Mouse (Mus musculus): ENCODE measurements around the gene Catsper1. TPM values are rescaled to one million over a fixed set of nuclear protein-coding genes. Genes with fewer than 3 reads are reported as not detected.
A peak's percentile ranks its signal among the peaks of the same experiment; 100 is the strongest.

Catsper1 gene
- polyA plus RNA-seq, 1 experiment from 2014 or later = not detected

DNA sequence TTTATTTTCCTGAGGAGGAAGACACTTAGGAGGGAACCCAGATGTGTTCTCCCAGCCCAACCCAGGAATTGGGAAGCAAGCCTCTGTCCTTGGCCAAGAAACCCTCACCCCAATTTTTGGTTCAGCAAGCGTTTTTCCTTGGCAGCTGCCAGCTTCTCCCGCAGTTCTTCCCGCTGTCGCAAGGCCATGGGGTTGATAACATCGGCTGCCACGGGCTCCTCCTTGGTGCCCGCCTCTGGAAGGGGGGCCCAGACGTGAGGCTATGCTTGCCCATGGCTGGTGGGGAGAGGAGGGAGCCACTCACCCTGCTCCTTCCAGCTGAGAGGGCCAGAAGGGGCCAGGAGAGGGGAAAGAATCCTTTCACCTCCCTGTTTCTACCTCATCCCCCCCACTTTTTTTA, 49.2 kb downstream of the Catsper1 start:
- Histone ChIP-seq H3K9ac (ENCODE audit: low read depth, low read length) (no peak overlapping the region), H3K27ac (ENCODE audit: low read length) (no peak overlapping the region), H3K36me3 (ENCODE audit: control insufficient read depth, insufficient read depth, low read length) (peaks cover 42% of the 10 kb centered on the region), H3K4me1 (ENCODE audit: control insufficient read depth, insufficient read depth, low read length) (peaks cover 21% of the 10 kb centered on the region), H3K4me3 (ENCODE audit: low read depth, low read length) (no peak overlapping the region), H3K27me3 (ENCODE audit: control insufficient read depth, insufficient read depth, low read depth, low read length) (no peaks in the 10 kb centered on the region), H3K4me2 (ENCODE audit: low read length) (no peak overlapping the region), H3K9me3 (replicated peaks; ENCODE audit: control insufficient read depth, low read length, poor library complexity, severe bottlenecking) (no peaks in the 10 kb centered on the region)
- 91% methylated on average over 8 of the region's 8 CpGs for WGBS
- no peak for ATAC-seq

DNA sequence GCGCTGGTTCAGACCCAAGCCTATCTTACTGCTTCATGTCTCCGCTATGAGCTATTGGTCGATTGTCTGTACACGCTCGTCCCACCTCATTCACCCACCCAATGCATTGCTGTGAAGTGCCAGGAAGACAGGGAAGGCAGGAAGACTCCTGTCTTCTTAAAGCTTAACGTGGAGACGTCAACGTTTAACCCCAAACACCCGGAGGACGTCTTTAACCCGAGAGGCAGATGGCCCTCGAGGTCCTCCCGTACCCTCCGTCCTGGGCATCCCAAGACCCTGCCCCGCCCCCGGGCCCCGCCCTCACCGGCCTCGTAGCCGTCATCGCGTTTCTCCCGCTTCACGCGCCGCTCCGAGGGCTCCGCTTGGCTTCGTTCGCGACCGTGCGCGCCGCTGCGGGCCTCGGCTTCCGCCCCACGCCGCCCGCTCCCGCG, 52.5 kb downstream of the Catsper1 start:
- Histone ChIP-seq H3K4me2 (ENCODE audit: low read length) (peak overlapping the region; percentile 74), H3K9me3 (replicated peaks; ENCODE audit: control insufficient read depth, low read length, poor library complexity, severe bottlenecking) (no peaks in the 10 kb centered on the region), H3K9ac (ENCODE audit: low read depth, low read length) (peak overlapping the region; percentile 76), H3K27me3 (ENCODE audit: control insufficient read depth, insufficient read depth, low read depth, low read length) (no peaks in the 10 kb centered on the region), H3K36me3 (ENCODE audit: control insufficient read depth, insufficient read depth, low read length) (peaks cover 15% of the 10 kb centered on the region), H3K27ac (ENCODE audit: low read length) (peak overlapping the region; percentile 77), H3K4me3 (ENCODE audit: low read depth, low read length) (peak overlapping the region; percentile 71), H3K4me1 (ENCODE audit: control insufficient read depth, insufficient read depth, low read length) (peaks cover 28% of the 10 kb centered on the region)
- peak; percentile 41 for ATAC-seq
- under 1% methylated on average over 41 of the region's 43 CpGs for WGBS

DNA sequence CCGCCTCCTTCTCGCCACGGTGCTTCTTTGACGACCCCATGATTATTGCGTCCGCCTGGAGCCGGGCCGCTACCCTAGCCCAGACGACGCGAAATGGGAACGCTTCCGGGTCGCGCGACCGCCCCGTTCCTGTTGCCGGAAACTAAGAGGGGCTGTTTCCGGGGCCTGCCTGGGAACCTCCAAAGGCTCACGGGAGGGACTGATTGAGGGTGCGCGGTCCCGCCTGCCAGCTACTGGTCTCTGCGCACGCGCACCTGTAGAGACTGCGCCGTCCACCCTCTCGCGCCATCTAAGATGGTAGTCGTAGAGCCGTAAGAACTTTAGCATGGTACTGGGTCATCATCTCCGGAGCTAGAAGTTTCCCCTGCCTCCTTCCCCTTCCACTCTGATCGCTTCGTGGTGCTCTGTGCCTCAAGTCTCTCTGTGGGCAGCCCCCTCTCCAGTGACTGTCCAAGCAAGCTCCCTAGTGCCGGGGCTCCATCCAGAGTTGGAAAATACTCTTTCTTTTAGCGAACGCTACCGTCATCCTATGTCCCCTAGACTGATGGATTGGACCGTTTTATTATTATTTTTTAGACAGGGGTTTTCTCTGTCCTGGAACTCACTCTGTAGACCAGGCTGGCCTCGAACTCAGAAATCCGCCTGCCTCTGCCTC, 53.2 kb downstream of the Catsper1 start, which contains the start of gene Sart1:
Gene Sart1, minus strand, starts transcription at position 116 of the 655 bp plus-strand sequence.
- H3K36me3 ChIP-seq (ENCODE audit: control insufficient read depth, insufficient read depth, low read length) = peaks cover 8% of the 10 kb centered on the region
- no peaks in the 10 kb centered on the region for H3K27me3 ChIP-seq (ENCODE audit: control insufficient read depth, insufficient read depth, low read depth, low read length)
- 3% methylated on average over 43 of the region's 43 CpGs for WGBS
- H3K4me3 ChIP-seq (ENCODE audit: low read depth, low read length) = peak within 1 kb of the TSS; percentile 71
- ATAC-seq = peak; percentile 96
- peak within 1 kb of the TSS; percentile 81 for H3K9ac ChIP-seq (ENCODE audit: low read depth, low read length)
- no peaks in the 10 kb centered on the region for H3K9me3 ChIP-seq (replicated peaks; ENCODE audit: control insufficient read depth, low read length, poor library complexity, severe bottlenecking)
- peaks cover 28% of the 10 kb centered on the region for H3K4me1 ChIP-seq (ENCODE audit: control insufficient read depth, insufficient read depth, low read length)
- peak within 1 kb of the TSS; percentile 74 for H3K4me2 ChIP-seq (ENCODE audit: low read length)
- peak within 1 kb of the TSS; percentile 82 for H3K27ac ChIP-seq (ENCODE audit: low read length)

DNA sequence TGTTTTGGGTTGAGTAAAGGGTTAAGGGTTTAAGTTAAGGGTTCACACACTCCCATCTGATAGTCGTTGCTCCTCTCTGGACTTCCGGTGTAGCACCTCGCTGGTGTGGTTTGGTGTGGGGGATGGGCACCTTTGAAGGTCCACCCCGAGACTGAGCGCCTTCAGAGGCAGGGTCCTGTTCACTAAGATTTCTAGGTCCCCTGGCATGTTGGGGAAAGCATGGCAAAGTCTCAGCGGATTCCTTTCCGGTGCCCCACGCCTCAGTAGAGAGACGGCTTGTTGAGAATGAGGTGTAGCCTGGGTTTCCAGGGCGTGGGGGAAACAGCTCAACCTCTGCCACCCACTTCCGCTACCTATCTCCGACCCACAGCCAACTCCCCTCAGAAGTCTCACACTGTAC, 54.1 kb downstream of the Catsper1 start:
- Histone ChIP-seq H3K27me3 (ENCODE audit: control insufficient read depth, insufficient read depth, low read depth, low read length) (no peaks in the 10 kb centered on the region), H3K27ac (ENCODE audit: low read length) (no peak overlapping the region), H3K4me1 (ENCODE audit: control insufficient read depth, insufficient read depth, low read length) (peaks cover 28% of the 10 kb centered on the region), H3K4me2 (ENCODE audit: low read length) (peak overlapping the region; percentile 70), H3K4me3 (ENCODE audit: low read depth, low read length) (peak overlapping the region; percentile 71), H3K36me3 (ENCODE audit: control insufficient read depth, insufficient read depth, low read length) (no peaks in the 10 kb centered on the region; the same call in 1 of the 2 replicates), H3K9ac (ENCODE audit: low read depth, low read length) (no peak overlapping the region; the same call in 1 of the 2 replicates), H3K9me3 (replicated peaks; ENCODE audit: control insufficient read depth, low read length, poor library complexity, severe bottlenecking) (no peaks in the 10 kb centered on the region)
- WGBS = 52% methylated on average over 12 of the region's 12 CpGs
- ATAC-seq = no peak

DNA sequence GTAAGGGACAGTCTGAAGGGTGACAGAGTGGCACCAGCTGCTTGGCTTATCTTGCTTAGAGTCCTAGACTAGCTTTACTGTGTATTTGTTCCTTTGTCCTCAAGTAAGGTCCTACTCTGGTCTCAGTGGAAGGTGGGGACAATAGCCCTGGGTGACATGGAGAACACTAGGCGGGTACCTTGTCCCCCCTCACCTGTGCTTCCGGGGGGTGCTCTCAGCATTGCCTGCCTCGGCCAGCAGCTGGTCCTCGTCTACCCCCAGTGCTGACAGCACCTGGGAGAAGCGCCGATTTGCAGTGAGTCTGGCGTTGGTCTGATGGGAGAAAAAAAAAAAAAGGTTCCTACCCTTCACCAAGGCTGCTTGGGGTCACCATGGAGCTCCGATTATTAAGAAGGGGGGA, 54.9 kb downstream of the Catsper1 start:
- Histone ChIP-seq H3K36me3 (ENCODE audit: control insufficient read depth, insufficient read depth, low read length) (no peaks in the 10 kb centered on the region; the same call in 1 of the 2 replicates), H3K9me3 (replicated peaks; ENCODE audit: control insufficient read depth, low read length, poor library complexity, severe bottlenecking) (no peaks in the 10 kb centered on the region), H3K4me3 (ENCODE audit: low read depth, low read length) (no peak overlapping the region), H3K4me2 (ENCODE audit: low read length) (no peak overlapping the region), H3K27me3 (ENCODE audit: control insufficient read depth, insufficient read depth, low read depth, low read length) (no peaks in the 10 kb centered on the region), H3K4me1 (ENCODE audit: control insufficient read depth, insufficient read depth, low read length) (peaks cover 28% of the 10 kb centered on the region), H3K9ac (ENCODE audit: low read depth, low read length) (no peak overlapping the region), H3K27ac (ENCODE audit: low read length) (no peak overlapping the region)
- 91% methylated on average over 8 of the region's 8 CpGs for WGBS
- ATAC-seq = no peak

DNA sequence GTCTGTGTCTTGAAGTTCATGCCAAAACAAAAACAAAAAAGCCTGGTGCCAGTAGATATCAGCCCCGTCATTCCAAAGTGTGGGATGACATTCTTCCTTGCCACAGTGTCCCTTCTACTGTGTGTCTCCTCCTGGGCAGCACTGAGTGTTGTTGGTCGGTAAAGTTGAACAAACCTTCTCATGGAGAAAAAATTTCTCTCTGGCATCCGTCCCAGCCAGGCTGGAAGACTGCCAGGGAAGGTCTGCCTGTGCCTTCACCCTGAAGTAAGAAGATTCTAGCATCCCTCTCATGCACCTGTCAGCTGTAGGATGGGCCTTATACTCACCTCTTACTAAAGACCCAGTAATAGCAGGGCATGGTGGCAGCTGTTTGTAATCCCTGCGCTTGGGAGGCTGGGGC, 57.4 kb downstream of the Catsper1 start:
- Histone ChIP-seq H3K27me3 (ENCODE audit: control insufficient read depth, insufficient read depth, low read depth, low read length) (no peaks in the 10 kb centered on the region), H3K9me3 (replicated peaks; ENCODE audit: control insufficient read depth, low read length, poor library complexity, severe bottlenecking) (no peaks in the 10 kb centered on the region), H3K4me2 (ENCODE audit: low read length) (no peak overlapping the region), H3K27ac (ENCODE audit: low read length) (no peak overlapping the region), H3K36me3 (ENCODE audit: control insufficient read depth, insufficient read depth, low read length) (no peaks in the 10 kb centered on the region), H3K4me1 (ENCODE audit: control insufficient read depth, insufficient read depth, low read length) (peaks cover 13% of the 10 kb centered on the region), H3K9ac (ENCODE audit: low read depth, low read length) (no peak overlapping the region), H3K4me3 (ENCODE audit: low read depth, low read length) (no peak overlapping the region)
- ATAC-seq = no peak
- WGBS = 57% methylated on average over 4 of the region's 4 CpGs

Other genes with a start within 250 kb of the Catsper1 start
- gene Yif1a, start 247.2 kb upstream of the Catsper1 start, polyA plus RNA-seq (2015; fragmentation: Nextera tagmentation; extraction: Ambion mirVana) = 39.8 and 46.6 TPM in 2 replicates
- gene Cnih2, start 237.2 kb upstream of the Catsper1 start, polyA plus RNA-seq (2015; fragmentation: Nextera tagmentation; extraction: Ambion mirVana) = 430 and 432 TPM in 2 replicates
- 201 and 206 TPM in 2 replicates for gene Rab1b, start 228.7 kb upstream of the Catsper1 start, polyA plus RNA-seq (2015; fragmentation: Nextera tagmentation; extraction: Ambion mirVana)
- gene Klc2, start 217.2 kb upstream of the Catsper1 start, polyA plus RNA-seq (2015; fragmentation: Nextera tagmentation; extraction: Ambion mirVana) = 71.4 and 76.5 TPM in 2 replicates
- 50.7 and 52.2 TPM in 2 replicates for gene Pacs1, start 62.6 kb upstream of the Catsper1 start, polyA plus RNA-seq (2015; fragmentation: Nextera tagmentation; extraction: Ambion mirVana)
- 326 and 331 TPM in 2 replicates for gene Sf3b2, start 40.3 kb upstream of the Catsper1 start, polyA plus RNA-seq (2015; fragmentation: Nextera tagmentation; extraction: Ambion mirVana)
- gene Gal3st3, start 37.4 kb upstream of the Catsper1 start, polyA plus RNA-seq (2015; fragmentation: Nextera tagmentation; extraction: Ambion mirVana) = 41.6 and 49.4 TPM in 2 replicates
- 7.5 and 11.1 TPM in 2 replicates for gene Cst6, start 13.8 kb downstream of the Catsper1 start, polyA plus RNA-seq (2015; fragmentation: Nextera tagmentation; extraction: Ambion mirVana)
- 36.6 and 38.3 TPM in 2 replicates for gene Eif1ad, start 31.0 kb downstream of the Catsper1 start, polyA plus RNA-seq (2015; fragmentation: Nextera tagmentation; extraction: Ambion mirVana)
- 302 and 321 TPM in 2 replicates for gene Banf1, start 31.4 kb downstream of the Catsper1 start, polyA plus RNA-seq (2015; fragmentation: Nextera tagmentation; extraction: Ambion mirVana)
- gene Sart1, start 53.0 kb downstream of the Catsper1 start, polyA plus RNA-seq (2015; fragmentation: Nextera tagmentation; extraction: Ambion mirVana) = 67.7 and 68.5 TPM in 2 replicates
- gene Tsga10ip, start 66.8 kb downstream of the Catsper1 start, polyA plus RNA-seq (2015; fragmentation: Nextera tagmentation; extraction: Ambion mirVana) = not detected in 2 replicates
- 288 and 310 TPM in 2 replicates for gene Drap1, start 89.2 kb downstream of the Catsper1 start, polyA plus RNA-seq (2015; fragmentation: Nextera tagmentation; extraction: Ambion mirVana)
- 61.8 and 67.9 TPM in 2 replicates for gene AI837181, start 89.4 kb downstream of the Catsper1 start, polyA plus RNA-seq (2015; fragmentation: Nextera tagmentation; extraction: Ambion mirVana)
- not detected in 2 replicates for gene Fosl1, start 111.8 kb downstream of the Catsper1 start, polyA plus RNA-seq (2015; fragmentation: Nextera tagmentation; extraction: Ambion mirVana)
- gene Ccdc85b, start 122.2 kb downstream of the Catsper1 start, polyA plus RNA-seq (2015; fragmentation: Nextera tagmentation; extraction: Ambion mirVana) = 9.5 and 10.2 TPM in 2 replicates
- 159 and 178 TPM in 2 replicates for gene Fibp, start 124.9 kb downstream of the Catsper1 start, polyA plus RNA-seq (2015; fragmentation: Nextera tagmentation; extraction: Ambion mirVana)
- gene Ctsw, start 132.8 kb downstream of the Catsper1 start, polyA plus RNA-seq (2015; fragmentation: Nextera tagmentation; extraction: Ambion mirVana) = 5.0 and 5.2 TPM in 2 replicates
- gene Efemp2, start 138.2 kb downstream of the Catsper1 start, polyA plus RNA-seq (2015; fragmentation: Nextera tagmentation; extraction: Ambion mirVana) = 34.1 and 35.3 TPM in 2 replicates
- gene Mus81, start 152.7 kb downstream of the Catsper1 start, polyA plus RNA-seq (2015; fragmentation: Nextera tagmentation; extraction: Ambion mirVana) = 51.1 and 53.6 TPM in 2 replicates
- 3,571 and 3,575 TPM in 2 replicates for gene Cfl1, start 154.7 kb downstream of the Catsper1 start, polyA plus RNA-seq (2015; fragmentation: Nextera tagmentation; extraction: Ambion mirVana)
- not detected in 2 replicates for gene 1700020D05Rik, start 168.0 kb downstream of the Catsper1 start, polyA plus RNA-seq (2015; fragmentation: Nextera tagmentation; extraction: Ambion mirVana)
- 112 and 116 TPM in 2 replicates for gene Snx32, start 174.8 kb downstream of the Catsper1 start, polyA plus RNA-seq (2015; fragmentation: Nextera tagmentation; extraction: Ambion mirVana)
- gene Ovol1, start 224.9 kb downstream of the Catsper1 start, polyA plus RNA-seq (2015; fragmentation: Nextera tagmentation; extraction: Ambion mirVana) = 0.11 TPM in 1 of 2 replicates, not detected in the other
- gene Ap5b1, start 232.3 kb downstream of the Catsper1 start, polyA plus RNA-seq (2015; fragmentation: Nextera tagmentation; extraction: Ambion mirVana) = 1.9 and 2.3 TPM in 2 replicates

Data from midbrain, embryonic 16.5 days (tissue).